Mouse (Mus musculus): ENCODE results near the gene Tmem94.
A peak's percentile ranks its signal among the peaks of the same experiment; 100 is the strongest.

DNA sequence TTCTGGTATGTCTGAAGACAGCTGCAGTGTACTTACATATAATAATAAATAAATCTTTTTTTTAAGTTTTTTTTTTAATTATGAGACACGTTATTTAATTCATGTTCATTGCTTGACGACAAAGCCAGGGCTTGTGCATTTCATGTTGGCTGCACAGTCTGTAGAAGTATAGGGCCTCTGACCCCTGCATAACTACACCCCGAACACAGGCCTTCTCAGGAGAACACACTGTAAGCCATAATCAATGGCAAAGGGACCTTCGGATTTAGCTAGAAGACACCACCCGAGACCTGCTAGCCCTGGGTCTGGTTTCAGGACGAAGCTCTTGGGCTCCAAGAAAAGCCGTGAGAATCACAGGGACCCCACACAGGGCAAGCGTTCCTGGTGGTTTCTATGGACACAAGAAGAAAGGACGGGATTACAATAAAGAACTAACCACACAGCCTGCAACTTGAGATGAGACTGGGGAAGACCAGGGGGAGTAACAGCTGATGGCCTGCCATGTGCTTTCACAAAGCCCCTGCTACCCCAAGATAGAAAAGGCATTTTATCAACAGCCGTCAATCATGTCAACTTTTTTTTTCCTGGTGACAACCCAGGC is 27.5 kb upstream of the Tmem94 start:
- TF ChIP-seq POLR2A (IDR thresholded peaks at IDR 0.05; ENCODE audit: low read depth, low read length) = peak; percentile 25; the same call in 1 of the 2 replicates
- TF ChIP-seq CTCF (IDR thresholded peaks at IDR 0.05; ENCODE audit: extremely low read depth, insufficient read length, insufficient replicate concordance, low read depth, low read length) = no peak

All from small intestine, adult 2 months (tissue).